Mouse (Mus musculus): Measurements from ENCODE around the gene Bzw1.
"Not testable (repeated sequence)": the region's sequence is repeated elsewhere in the genome, so short reads cannot be mapped to it uniquely, and the experiment has no call there.

The Bzw1 gene

GRCm38 (mm10) chr1:58392652-58393283, at the start of gene Bzw1:
TSS of gene Bzw1 (plus strand) at chr1:58392898.
- peak; percentile 95 for DNase-seq (ENCODE audit: low spot score)

- DNase-seq (ENCODE audit: low spot score) = no peak
These were observed 48.8 kb upstream of the Bzw1 start for GRCm38 (mm10) chr1:58343861-58344260.

DNA sequence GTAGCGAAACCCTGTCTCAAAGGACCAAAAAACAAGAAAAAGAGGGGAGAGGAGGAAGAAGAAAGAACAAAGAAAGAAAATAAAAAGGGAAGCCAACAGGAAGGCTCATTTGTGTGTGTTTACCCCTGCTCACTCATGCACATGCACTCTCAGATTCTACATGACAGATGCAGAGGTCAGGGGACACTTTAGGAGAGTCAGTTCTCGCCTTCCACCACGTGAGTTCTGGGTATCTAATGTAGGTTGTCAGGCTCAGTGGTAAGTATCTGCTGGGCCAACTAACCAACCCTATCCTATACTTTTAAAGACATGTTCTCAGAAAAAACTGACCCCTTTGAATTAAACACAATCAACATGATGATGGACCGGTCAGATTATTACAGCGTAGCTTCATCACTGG, 48.1 kb upstream of the Bzw1 start:
- no peak for DNase-seq (ENCODE audit: low spot score)

DNA sequence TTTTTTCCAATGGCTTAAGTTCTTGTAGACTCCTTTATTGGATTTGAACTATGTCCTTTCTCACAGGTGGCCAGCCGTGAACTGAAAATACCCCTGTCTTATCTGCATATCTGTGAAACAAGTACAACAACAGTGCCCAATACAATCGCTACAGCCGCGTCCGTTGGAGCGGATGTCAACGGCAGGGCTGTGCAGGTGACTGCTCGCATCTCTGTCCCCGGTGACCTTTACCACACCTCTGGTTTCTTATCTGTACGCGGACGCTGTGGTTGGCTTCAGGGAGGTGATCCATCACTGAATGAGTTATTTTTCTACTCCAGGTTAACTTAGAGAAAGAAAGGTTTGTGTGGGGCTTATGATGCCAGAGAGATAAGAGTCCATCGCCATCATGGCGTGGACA, 46.5 kb upstream of the Bzw1 start:
- no peak for DNase-seq (ENCODE audit: low spot score)

DNA sequence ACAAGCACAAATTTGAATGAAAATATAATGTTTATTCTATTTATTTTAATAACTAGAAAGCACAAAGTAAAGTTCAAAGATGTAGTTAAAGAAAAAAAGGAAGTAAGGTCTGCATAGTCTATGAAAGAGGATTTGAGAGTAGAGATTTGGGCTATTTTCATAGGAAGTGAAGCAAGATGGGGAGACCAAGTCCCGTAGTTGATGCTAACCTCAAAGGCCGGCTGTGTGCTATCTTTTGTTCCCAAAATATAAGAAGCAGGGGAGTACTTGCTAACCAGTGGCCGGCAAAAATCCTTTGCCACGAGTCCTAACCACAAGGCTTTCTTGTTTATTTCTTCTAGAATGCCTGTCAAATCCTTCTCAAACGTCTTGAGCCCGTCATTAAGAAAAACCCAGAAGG, 44.0 kb upstream of the Bzw1 start:
- DNase-seq (ENCODE audit: low spot score) = no peak

GRCm38 (mm10) chr1:58353238-58353893, 39.3 kb upstream of the Bzw1 start:
- DNase-seq (ENCODE audit: low spot score) = no peak

DNA sequence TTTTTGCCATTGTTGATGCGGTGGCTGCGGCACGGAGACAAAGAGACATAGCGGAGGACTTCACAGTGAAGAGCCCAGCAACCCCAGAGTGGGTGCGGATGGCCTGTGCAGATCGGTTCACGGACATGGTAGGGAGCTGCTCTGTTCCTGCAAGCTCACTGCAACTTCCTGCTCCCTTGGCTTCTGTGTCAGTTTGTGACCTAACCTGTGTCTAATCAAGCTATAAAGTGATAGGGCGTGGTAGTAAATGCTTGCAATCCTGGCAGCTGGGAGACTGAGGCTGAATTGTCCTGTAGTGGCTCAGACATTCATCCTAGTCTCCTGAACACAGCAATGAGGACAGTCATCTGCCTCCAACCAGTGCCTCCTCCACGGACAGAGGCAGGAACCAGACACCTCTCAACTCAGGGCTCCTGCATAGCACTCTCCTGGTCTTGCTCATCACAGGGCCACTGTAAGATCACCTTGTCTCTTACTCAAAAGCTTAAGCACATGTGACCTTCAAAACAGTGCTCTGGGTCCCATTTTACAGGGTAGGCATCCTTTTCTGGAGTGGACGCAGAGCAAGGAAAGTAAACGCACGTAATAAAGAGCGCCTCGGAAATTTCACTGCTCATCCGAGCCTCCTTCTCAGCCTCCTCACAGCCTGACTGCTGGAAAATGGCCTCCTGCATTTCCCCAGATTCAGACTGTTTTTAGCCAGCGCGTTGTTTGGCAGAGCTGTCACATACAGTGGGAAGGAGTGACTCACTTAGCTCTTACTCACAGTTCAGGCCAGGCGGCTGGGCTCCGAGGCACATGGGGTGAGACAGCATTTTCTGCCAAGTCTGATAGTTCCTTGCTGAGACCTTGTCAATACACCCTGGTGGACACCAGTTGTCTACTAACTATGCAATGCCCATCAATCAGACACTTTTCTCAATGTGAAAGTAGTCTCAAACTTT, 33.5 kb upstream of the Bzw1 start:
- no peak for DNase-seq (ENCODE audit: low spot score)

DNA sequence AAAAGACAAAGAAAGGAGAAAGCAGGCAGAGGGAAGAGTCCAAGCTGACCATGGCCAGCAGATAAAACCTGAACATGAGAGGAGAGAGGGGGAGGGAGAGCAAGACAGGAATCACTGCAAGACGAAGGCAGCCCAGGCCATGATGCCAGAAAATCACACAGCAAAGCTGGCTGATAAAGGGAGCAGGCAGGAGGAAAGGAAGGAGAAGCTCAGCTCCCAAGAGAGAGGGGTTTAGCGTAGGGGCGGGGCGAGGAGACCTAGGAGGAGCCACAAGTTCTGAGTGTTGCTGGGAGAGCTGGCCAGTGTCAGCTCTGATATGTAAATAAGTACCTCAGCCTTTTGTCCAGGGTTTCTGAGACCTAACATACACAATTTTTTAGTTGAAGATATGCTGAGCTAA, 30.4 kb upstream of the Bzw1 start:
- DNase-seq (ENCODE audit: low spot score) = no peak

DNA sequence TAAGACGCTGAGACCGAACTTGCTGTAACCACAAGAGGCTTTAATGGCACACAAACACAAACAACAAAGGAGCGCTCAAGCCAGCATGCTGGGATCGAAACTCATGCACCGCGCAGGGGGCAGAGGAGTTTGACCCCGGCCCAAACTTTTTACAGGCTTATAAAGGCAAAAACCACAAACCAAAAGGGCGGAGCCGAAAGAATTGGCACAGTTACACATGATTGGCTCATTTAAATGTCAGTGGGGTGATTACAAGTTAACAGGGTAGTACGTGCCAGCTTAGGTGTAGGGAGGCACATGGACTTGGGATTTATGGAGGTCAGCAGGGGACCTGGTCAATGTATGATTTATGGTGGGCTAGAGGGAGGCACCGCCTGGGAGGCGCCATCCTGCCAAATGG, 28.1 kb upstream of the Bzw1 start:
- DNase-seq (ENCODE audit: low spot score) = no peak

DNA sequence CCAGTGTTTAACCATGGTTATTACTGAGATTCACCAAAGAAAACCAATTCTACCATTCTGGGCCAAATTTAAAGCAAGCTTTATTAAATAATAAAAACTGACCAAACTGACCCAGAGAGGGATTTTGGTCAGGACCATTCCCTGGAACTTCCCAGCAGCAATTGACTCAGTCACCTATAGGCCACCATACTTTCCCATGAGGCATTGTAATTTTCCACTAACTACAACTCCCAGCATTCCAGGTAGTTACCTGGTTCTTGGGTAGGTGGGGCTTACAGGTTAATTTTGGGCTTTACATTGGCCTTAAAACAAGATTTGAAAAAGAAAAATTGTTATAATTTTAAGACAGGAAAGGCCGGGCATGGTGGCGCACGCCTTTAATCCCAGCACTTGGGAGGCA, 26.9 kb upstream of the Bzw1 start:
- no peak for DNase-seq (ENCODE audit: low spot score)

DNA sequence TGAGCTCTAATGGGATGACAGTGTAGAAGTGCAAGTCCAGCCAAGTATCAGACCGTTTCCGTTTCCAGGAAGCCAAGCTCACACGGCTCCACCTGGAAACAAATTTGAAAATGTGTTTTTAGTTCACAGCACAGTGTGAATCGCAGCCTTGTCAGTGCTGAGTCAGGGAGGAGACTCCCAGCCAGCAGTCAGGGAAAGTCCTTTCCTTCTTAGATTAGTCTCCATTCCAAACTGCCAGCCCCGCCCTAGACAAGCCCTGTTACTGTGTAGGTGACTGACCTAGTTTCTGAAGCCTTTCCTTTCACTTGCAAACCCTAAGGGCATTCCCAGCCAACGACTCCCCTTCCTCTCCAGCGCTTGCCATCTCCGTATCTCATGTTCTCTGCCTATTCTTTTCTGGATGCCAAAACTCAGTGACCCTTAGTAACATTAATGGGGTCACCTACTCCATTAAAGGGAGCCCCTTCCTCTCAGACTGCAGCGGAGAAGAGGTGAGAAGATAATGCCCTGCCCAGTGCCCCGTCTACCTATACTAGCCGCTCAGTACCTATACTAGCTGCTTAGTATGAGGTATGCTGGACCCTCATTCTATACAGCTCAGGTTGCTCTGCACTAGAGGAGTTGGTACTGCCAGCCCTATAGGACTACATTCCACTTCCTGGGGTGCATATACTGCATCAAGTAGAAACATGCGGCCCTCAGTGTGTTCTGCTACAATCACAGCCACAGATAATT, 25.8 kb upstream of the Bzw1 start:
- no peak for DNase-seq (ENCODE audit: low spot score)

- DNase-seq (ENCODE audit: low spot score) = no peak
These were observed 23.0 kb upstream of the Bzw1 start for GRCm38 (mm10) chr1:58369716-58370115.

DNA sequence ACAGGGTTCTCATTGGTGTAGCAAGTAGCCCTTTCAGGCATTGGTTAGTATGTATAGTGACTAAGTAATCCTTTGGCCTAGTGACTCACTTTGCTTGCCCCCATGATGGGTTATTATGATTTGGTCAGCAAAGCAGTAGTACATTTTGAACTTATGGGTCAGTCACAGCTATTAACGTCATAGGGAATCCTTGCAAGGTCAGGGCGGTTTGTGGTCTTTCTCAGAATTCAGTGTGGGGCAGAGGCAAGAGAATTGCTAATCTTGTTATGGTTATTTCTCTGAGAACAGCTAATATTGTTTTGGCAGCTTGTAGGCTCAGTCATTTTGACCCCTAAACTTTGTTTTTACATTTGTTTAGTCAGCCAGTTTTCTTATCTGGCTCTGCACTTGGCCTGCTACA, 18.4 kb upstream of the Bzw1 start:
- DNase-seq (ENCODE audit: low spot score) = not testable (repeated sequence)

- no peak for DNase-seq (ENCODE audit: low spot score)
These were observed 17.0 kb upstream of the Bzw1 start for GRCm38 (mm10) chr1:58375574-58376147.

GRCm38 (mm10) chr1:58382586-58383281, 10.0 kb upstream of the Bzw1 start:
- no peak for DNase-seq (ENCODE audit: low spot score)

DNA sequence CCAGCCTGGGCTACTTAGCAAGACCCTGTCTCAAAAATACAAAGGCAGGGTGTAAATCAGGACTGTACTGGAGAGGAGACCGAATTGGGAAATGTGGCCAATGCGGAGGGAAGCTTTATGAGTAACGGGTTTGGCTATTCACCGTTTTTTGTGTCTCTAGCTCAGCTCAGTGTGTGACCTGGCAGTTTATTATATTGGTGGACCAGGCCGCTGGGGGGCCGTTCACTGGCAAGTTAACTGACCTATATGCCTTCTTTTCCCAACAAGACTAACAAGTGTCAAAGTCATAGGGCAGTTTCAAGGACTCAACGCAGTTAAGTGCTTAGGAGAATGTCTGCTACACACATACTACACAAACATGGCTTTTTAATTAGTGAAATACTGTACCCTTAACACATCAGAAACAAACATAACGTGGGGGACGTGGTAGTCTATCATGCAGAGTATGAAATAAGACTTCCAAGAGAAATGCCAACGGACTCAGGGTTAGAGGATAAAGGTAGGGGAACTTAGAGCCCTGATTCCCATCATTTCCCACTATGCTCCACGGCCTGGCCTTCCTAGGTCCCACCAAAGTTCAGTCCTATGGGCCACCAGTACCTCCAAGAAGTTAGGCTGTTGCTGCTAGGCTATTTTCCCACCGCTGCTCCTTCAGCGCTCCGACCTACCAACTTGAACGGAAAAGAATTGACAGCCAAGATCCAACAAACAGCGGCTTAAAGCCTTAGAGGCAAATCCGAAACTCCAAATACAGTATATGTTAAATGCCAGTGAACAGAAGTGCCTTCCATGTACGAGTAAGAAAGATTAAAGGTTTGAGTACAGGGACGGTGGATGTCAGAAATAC, 1.1 kb upstream of the Bzw1 start:
- DNase-seq (ENCODE audit: low spot score) = no peak

DNA sequence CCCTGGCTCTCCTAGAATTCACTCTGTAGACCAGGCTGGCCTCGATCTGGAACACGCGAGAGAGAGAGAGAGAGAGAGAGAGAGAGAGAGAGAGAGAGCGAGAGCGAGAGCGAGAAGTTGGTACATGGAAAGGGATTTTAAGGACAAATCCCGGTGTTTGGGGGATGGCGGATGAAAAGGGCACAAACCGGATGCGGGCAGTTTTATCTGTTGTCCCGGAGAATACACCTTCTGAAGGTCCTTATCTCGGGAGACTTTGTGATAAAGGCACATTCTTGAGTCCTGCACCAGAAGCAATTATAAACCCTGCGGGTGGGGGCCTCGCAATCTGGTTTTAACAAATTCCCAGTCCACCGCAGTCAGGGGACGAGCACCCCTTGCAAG, 438 bp upstream of the Bzw1 start:
- DNase-seq (ENCODE audit: low spot score) = peak; percentile 53

GRCm38 (mm10) chr1:58393284-58394195, 842 bp downstream of the Bzw1 start:
- peak; percentile 58 for DNase-seq (ENCODE audit: low spot score)

DNA sequence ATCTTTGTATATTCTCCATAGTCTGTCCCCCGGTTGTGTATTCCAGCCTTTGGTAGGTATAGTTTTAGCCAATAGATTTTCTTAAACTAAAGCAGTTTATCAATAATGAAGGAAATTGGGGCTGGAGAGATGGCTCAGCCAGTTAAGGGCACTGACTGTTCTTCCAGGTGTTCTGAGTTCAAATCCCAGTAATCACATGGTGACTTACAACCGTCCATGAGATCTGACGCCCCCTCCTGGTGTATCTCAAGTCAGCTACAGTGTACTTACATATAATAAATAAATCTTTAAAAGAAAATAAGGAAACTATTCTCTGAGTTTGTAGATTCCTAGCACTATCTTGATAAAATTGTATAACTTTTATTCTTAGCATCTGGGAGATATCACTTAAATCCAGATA, 2.6 kb downstream of the Bzw1 start:
- no peak for DNase-seq (ENCODE audit: low spot score)
